Mouse (Mus musculus) adrenal gland, adult 18-20 months (tissue): ENCODE data around the gene H13. TPM values are rescaled to one million over a fixed set of nuclear protein-coding genes. Genes with fewer than 3 reads are reported as not detected.

Experiments
- DNase-seq, 2 experiments: peaks; one replicate each; pipeline ENCODE4 v3.0.0; 2021 to 2022; ENCODE audit warnings: low spot score in 2 of 2
- total RNA-seq, 2 experiments: library from RNA; stranded (reverse); gene quantifications; 1 replicate in 1 of 2; 2 replicates in 1 of 2; pipeline ENCODE4 v1.2.3; 2021

Gene H13
- total RNA-seq, 2 experiments from 2014 or later = 151 to 170 TPM

DNA sequence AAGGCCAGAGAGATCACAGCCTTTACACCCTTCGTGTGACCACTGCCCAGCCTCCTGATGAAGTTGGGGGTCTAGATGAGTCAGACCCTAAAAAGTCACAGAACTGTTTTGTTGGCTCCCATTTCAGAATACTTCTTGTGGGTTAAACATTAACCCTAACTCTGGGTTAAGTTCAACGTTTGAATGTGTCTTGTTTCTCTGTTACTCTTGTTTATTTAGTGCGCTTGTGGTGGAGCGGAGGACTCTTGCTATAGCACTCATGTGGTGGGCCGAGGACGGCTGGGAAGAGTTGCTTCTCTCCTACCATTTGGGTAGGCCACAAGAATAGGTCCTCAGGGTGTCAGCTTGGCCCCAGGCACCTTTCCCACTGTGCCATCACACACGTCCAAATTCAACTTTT is 59.3 kb downstream of the H13 start:
- no peak for DNase-seq

DNA sequence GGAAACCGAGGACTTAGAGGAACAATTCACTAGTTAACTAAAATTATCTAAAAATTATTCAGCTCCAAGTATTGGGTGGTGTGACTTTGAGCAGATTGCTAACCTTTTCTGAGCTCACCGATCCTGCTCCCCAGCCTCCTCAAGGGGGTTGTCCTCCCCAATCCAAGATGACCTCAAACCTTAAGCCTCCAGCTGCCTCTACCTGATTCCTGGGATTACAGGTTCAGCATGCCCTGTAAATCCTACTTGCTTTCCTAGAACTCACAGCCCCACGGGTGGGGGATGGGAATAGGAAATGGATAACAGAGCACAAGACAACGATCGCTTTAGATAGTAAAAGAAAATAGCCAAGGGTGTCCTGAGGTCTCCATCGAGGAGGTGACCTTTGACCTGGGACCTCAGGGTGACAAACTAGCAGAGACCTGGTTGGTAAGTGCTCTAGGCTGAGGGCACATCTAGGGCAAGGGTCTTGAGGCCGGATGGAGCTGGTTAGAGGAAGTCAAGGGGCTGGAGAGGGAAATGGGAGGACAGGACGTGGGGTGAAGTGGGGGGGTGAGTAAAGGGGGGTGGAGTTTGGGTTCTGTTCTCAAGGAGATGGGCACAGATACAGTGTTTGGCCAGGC is 59.9 kb downstream of the H13 start:
- DNase-seq = no peak

DNA sequence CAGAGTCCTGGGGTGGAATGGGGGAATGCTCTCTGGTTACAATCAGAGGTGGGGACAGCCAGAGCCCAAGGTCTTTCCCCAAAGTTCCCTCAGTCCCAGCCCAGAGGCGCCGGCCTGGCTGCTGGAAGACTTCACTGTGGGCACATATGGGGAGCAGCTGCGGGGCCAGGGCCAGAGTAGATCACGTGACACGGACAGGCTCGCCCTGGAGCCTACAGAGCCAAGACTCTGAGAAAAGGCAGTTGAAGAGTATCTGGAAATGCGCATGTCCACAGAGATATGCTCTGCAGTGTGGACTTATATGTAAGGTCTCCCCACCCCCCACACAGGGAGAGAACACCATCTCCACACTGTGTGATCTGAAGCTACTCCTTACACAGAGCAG is 60.4 kb downstream of the H13 start:
- peak in 1 of 2 experiments; percentile 48 for DNase-seq

DNA sequence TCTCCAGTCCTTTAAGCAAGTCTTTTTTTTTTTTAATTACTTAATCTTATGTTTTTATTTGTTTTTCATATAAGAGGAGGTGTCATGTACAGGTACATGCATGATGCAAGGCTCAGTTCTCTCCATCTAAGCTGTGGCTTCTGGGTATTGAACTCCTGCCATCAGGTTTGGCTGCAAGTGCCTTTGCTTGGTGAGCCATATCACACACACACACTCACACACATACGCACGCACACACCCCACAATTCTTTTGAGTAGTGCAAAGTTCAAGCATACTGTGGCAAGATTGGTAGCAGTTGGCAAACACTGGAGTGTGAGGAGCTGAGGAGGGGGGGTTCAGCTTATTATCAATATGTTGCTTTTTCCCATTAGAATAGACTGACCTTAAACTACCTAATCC is 63.9 kb downstream of the H13 start:
- no peak for DNase-seq

DNA sequence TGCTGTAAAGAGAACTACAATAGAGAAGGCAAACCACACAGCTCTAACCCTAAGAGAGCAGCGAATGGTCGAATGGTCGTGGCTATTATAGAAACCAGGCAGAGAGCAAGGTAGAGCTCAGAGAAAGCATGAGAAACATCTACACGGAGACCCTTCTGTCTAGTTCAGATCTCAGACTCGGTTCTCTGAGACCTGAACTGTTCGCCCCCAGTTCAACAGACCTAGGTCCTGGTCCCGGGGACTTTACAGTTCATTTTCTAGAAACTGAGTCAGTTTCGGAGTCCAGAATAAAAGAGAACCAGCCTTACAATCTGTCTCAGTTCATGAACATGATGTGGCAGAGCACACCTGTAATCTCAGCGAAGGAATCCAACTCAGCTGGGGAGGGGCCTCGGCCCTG is 65.2 kb downstream of the H13 start:
- no peak for DNase-seq

DNA sequence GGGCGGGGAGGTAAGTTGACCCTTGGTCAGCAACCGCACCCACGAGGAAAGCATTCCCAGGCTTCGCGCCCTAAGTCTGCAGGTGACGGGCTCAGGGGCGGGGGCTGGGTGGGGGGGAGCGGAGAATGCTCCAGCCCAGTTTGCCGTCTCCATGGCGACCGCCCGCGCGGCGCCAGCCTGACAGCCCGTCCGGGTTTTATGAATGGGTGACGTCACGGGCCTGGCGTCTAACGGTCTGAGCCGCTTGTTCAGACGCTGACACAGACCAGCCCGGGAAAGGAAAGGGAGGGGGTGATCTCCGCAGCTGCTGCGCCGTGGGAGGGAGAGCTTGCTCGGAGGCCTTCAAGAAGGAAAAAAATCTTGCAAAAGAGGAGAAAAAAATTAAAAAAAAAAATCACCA is 65.7 kb downstream of the H13 start:
- peak; percentile 90 for DNase-seq

DNA sequence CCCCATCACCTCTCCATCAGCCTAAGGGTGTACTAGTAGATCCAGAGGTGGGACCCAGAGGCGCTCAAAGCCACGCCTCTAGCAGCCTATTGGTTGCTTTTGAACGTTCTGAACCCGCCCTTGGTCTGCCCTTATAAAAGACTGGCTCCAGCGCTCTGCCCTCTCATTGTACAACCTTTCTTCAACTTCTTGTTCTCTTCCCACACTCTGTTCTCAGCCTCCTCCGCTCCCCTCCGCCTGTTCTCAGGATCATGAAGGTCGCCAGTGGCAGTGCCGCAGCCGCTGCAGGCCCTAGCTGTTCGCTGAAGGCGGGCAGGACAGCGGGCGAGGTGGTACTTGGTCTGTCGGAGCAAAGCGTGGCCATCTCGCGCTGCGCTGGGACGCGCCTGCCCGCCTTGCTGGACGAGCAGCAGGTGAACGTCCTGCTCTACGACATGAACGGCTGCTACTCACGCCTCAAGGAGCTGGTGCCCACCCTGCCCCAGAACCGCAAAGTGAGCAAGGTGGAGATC is 66.9 kb downstream of the H13 start, which contains the start of gene Id1:
TSS of gene Id1 (plus strand) at position 162 of the 512 bp plus-strand sequence.
- peak; percentile 80 to 89 for DNase-seq

DNA sequence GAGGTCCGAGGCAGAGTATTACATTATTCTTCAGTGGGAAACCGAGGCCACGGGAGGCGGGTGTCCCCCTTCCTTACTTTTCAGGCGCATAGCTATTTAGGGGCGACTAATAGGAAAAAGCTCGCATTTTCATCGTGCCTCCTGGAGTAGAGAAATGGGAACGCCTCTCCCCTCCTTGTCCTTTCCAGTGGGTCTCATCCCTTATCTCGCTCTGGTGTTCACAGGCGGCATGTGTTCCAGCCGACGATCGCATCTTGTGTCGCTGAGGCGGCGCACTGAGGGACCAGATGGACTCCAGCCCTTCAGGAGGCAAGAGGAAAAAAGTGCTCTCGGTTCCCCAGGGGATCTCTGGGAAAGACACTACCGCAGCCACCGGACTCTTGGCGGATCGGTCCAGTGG is 67.5 kb downstream of the H13 start:
- peak in 1 of 2 experiments; percentile 46 for DNase-seq

DNA sequence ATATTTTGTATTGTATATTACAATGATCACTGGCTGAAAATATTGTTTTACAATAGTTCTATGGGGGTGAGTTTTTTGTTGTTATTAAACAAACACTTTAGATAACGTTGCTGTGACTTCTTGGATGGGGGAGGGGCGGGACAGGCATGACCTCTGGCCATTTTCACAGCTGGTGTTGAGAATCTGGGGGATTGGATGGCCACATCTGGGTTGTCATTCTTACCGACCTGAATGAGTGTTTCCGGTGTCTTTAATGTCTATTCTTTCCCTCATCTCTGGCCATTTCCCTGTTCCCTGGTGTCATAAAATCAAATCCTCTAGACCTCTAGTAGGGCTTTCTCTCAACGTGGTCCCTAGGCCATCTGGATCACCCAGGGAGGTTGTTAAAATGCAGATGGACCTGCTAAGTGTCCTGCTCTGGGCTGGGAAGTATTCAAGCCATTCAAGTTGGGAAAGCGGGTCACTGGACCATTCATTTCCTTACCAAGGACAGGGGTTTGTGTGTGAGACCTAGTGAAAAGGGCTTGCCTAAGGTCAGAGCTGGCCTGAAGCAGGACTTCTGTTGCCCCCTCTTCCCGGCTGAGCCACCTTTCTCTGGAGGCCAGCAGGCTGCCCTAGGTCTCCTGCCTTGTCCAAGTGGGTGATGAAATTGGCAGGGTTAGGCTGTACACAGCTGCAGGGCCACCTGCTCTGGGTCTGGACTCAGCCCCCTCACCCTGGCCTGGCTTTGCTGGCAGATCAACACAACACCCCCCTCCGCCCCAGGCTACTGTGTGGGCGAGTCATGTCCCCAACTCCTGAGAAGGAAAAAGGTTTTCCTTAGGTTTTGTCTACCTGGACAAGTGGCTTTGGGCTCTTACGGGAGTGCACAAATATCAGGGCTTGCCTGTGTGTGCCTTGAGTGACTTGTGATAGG is 68.3 kb downstream of the H13 start:
- DNase-seq = no peak

DNA sequence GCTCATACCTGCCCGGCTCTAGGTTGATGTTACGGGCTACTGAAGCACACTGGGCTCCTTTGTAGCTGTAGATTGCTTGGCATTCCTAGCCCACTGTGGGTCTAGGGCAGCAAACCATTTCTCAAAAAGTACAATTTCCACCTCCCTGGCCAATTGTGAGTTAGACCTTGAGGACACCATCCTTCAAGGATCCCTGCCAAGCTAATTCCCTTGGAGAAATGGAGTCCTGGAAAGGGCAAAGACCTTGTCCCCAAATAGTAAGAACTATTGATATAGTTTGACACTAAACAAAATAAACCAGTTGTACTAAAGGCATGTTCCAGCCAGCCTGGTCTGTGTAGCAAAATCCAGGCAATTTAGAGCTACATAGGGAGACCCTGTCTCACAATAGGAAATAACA is 69.1 kb downstream of the H13 start:
- no peak for DNase-seq

DNA sequence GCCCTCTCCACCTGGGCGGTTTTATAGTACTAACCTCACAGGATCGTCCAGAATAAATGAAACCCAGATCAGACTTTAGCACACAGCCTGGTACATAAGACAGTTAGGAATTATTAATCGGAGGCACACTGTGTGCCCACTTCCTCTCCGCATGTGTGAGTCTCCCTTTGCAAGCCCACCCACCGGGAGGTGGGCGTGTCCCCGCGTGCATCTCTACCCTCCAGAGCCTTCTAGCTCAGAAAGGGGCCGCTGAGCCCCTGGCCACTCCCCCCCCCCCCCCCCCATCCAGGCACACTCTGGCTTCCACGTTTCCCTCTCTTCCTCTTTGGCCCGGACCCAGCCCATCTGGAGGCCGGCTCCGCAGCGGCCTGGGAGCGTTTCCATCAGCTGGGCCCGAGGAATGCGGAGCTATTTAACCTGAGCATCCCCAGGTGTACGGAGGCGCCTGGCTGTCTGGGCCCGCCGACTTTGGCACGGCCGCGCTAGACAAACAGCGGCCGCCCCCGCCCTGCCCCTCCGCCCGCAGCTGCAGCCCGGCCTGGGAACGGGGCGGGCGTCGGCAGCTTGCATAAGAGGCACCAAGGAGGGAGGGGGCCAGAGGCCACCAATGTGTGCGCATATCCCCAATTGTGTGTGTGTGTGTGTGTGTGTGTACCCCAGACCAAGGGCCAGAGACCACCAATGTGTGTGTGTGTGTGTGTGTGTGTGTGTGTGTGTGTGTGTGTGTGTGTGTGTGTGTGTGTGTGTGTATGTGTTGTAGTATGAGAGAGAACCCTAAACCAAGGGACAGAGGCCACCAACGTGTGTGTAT is 70.0 kb downstream of the H13 start:
- peak; percentile 49 to 67 for DNase-seq

DNA sequence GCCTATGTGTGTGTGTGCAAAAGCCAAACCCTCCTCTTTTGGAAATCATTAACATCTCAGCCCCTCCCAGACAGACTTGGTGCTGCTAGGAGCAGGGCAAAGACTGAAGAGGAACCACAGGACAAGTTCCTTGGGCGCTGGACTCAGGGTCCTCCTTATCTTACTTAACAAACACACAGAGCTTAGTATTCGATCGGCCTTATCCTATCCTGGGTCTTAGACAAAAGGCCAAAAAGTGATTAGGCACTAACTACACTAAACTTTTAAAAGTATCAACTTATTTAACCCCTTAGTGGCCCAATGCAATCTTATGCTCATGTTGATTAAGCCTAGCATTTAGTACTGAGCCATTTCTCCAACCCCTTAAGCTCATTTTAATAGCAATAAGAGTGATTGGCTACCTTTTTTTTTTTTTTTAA is 70.6 kb downstream of the H13 start:
- no peak for DNase-seq

DNA sequence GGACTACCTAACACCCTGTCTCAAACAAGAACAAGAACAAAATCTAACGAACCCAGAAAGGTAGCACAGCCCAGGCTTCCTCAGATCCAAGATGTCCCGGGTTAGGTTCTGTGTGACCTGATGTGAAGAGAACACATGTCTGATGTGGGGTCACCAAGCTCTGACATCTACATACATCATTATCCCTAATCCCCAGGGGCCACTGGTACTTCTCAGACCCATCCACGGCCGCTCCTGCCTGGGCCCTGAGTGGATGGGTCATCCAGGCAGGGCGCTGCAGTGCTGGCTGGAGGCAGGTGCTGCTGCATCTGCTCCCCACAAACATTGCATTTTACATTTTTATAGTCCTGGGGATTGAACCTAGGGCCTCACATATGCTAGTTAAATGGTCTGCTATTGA is 71.2 kb downstream of the H13 start:
- DNase-seq = no peak

DNA sequence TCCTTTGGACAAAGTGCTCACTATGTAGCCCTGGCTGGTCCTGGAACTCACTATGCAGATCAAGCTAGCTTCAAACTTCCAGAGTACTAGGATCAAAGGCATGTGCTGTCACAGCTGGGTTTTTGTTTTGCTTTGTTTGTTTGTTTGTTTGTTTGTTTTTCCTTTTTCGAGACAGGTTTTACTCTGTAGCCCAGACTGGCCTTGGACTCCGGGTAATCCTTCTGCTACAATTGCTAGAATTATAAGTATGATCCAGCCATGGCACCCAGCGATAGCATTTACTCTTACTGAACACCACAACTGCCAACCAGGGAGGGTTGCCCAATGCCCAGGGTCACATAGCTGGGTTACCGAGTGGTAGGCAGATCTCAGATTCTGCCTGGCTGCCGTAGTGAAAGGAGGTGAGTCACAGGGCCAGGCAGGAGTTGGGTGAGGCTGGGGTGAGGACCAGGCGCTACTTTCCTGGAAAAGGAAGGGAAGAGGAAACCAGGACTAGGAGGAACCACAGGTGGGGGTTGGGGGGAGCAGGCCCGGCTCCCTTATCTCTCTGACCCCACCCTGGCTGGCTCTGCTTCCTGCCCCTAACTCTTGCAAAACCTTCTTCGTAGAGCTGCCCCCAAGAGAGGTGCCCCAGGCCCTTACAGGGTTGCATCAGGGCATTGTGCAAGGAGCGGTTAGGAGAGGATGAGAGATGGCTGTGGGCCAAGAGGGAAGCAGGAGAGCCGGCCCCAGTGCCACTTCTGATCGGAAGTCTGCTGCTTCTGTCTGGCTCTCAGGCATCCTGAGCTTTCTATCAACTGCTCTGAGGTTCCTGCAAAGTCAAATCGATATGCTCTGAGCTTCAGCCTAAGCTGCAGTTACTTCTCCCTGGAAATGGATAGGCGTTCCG is 72.1 kb downstream of the H13 start:
- peak; percentile 57 to 62 for DNase-seq

DNA sequence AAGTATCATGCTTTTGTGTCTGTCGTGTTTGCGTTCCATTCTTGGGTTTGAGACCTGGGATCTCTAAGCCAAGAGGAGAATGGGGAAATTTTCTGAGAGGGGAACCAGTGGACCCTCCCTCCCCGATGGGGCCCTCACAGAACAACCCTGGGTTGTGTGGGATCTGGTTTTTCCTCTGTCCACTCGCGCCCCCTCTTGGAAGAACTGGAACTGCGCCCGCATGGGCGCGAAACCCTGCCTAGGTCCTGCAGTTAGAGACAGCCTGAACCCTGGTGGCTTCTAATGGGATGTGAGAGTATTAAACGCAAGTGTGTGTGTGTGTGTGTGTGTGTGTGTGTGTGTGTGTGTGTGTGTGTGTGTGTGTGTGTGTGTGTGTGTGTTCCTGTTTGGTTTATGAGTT is 73.2 kb downstream of the H13 start:
- DNase-seq = peak; percentile 60 to 76

DNA sequence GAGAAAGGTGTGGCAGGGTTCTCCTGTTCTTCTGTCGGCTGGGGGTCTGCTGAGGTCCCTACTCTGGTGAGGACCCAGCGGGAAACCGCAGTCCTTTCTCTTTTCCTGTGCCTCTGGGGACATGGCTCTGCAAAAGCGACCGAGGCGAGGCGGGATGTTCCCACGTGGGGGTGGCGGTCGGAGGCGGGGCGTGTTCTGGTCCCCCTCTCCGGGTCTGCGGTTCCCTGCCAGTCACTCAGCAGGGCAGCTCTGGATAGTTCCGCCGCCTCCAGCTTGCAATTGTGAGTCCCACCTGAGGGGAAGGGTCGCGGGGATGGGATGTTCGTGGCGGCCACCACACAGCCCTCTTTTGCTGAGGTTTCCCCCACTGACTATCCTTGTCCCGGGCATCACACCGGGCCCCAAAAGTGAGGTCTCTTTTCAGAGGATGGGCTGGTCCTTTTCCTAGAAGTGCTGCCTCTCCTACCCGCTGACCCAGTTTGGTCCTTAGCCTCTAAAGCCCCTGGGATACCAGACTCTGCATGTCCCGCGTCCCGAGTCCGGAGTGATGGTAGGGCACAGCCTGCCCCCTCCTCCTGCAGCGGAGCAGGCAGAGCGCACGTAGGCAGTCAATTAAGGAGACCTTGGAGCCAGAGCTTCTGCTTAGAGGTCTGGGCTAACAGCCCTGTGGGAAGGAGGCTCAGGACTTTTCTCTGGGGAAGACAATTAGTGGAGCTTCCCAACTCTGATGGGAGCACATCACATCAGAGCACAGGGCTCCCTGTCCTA is 84.9 kb downstream of the H13 start, which contains the start of gene Cox4i2:
TSS of gene Cox4i2 (plus strand) at position 230 of the 768 bp plus-strand sequence.
- no peak for DNase-seq

DNA sequence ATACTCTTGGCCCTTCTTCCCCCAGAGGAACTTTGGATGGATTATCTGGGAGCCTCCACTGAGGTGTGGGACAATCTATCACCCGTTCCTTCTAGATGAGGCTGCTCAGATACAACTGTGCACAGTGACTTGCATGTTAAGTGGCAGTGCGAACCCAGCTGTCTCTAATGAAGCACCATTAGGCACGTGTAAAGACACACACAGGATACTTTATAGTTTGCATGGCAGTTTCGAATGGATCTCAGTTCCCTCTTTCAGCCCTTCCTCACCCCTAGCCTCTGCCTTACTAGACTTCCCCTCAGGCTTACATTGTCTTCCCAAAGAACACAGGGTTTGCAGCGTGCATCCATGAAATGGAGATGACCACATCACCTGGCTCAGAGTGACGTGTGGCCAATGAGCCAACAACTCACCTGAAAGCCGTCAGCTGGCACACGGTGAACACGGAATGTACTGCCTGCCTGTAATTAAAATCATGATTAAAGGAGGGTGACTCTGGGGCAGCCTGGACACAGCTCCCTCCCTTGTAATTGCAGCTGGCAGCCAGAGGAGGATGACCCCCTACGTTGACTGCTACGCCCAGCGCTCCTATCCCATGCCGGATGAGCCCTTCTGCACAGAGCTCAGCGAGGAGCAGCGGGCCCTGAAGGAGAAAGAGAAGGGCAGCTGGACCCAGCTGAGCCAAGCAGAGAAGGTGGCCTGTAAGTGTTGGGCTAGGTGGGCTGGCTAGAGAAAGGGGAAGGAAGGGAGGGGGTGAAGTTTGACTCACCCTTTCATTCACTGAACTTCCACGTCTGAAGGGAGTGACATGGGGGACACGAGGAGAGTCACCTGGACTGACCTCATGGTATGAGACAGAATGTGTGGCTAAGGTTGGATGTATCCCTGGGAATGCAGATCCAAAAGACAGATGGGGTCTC is 87.5 kb downstream of the H13 start:
- no peak for DNase-seq

DNA sequence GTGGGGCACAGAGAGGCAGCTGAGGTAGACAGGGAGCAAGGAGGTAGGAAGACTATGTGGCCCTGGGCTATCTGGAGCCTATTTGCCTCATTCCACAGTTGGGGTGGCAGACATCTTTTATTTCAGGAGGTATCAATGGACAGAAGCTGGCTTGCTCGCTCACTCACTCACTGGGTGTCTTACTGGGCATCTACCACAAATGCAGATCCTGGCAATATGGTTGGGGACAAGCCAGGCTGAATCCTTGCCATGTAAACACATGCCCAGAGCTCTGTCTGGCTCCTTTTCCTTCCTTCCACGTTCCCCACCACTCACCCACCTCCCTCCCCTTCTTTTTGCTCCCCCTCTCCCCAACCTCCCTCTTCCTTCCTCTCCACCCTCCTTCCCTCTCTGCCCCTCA is 88.2 kb downstream of the H13 start:
- DNase-seq = no peak
